Mouse (Mus musculus): Measurements from ENCODE around the gene B3galnt1. TPM values are rescaled to one million over a fixed set of nuclear protein-coding genes. Genes with fewer than 3 reads are reported as not detected.

The B3galnt1 gene
- polyA plus RNA-seq, 1 experiment from 2014 or later, result 4.3 TPM

- WGBS (ENCODE audit: insufficient replicate concordance), result 36% methylated on average over 1 of the region's 1 CpGs
- H3K9me3 ChIP-seq (replicated peaks; ENCODE audit: control insufficient read depth, low read length), result no peaks in the 10 kb centered on the region
- H3K27ac ChIP-seq (ENCODE audit: low read length), result no peak overlapping the region
- no peaks in the 10 kb centered on the region for H3K27me3 ChIP-seq (ENCODE audit: control insufficient read depth, insufficient read depth, low read depth, low read length)
- H3K4me2 ChIP-seq (ENCODE audit: low read depth, low read length), result no peak overlapping the region
- no peak for ATAC-seq (ENCODE audit: low read depth)
- no peaks in the 10 kb centered on the region for H3K36me3 ChIP-seq (ENCODE audit: control insufficient read depth, insufficient read depth)
- H3K4me1 ChIP-seq (ENCODE audit: control insufficient read depth, low read depth, low read length), result no peaks in the 10 kb centered on the region
- no peak overlapping the region for H3K9ac ChIP-seq (ENCODE audit: low read depth, low read length)
- H3K4me3 ChIP-seq (ENCODE audit: low read depth, low read length), result no peak overlapping the region
These were observed 8.2 kb upstream of the B3galnt1 start for GRCm38 (mm10) chr3:69606923-69607322.

GRCm38 (mm10) chr3:69599166-69599500 is 373 bp upstream of the B3galnt1 start:
- Histone ChIP-seq H3K4me2 (ENCODE audit: low read depth, low read length) (peak overlapping the region; percentile 49), H3K9ac (ENCODE audit: low read depth, low read length) (no peak overlapping the region), H3K4me1 (ENCODE audit: control insufficient read depth, low read depth, low read length) (no peaks in the 10 kb centered on the region), H3K4me3 (ENCODE audit: low read depth, low read length) (peak overlapping the region; percentile 56), H3K9me3 (replicated peaks; ENCODE audit: control insufficient read depth, low read length) (no peaks in the 10 kb centered on the region), H3K27ac (ENCODE audit: low read length) (no peak overlapping the region), H3K27me3 (ENCODE audit: control insufficient read depth, insufficient read depth, low read depth, low read length) (peaks cover 15% of the 10 kb centered on the region), H3K36me3 (ENCODE audit: control insufficient read depth, insufficient read depth) (no peaks in the 10 kb centered on the region)
- 12% methylated on average over 5 of the region's 5 CpGs for WGBS (ENCODE audit: insufficient replicate concordance)
- no peak for ATAC-seq (ENCODE audit: low read depth)

GRCm38 (mm10) chr3:69597816-69598215 is 944 bp downstream of the B3galnt1 start:
- H3K4me3 ChIP-seq (ENCODE audit: low read depth, low read length), result peak overlapping the region; percentile 56
- H3K27me3 ChIP-seq (ENCODE audit: control insufficient read depth, insufficient read depth, low read depth, low read length), result peaks cover 15% of the 10 kb centered on the region
- no peaks in the 10 kb centered on the region for H3K9me3 ChIP-seq (replicated peaks; ENCODE audit: control insufficient read depth, low read length)
- H3K9ac ChIP-seq (ENCODE audit: low read depth, low read length), result no peak overlapping the region
- no peaks in the 10 kb centered on the region for H3K36me3 ChIP-seq (ENCODE audit: control insufficient read depth, insufficient read depth)
- no peaks in the 10 kb centered on the region for H3K4me1 ChIP-seq (ENCODE audit: control insufficient read depth, low read depth, low read length)
- no peak overlapping the region for H3K27ac ChIP-seq (ENCODE audit: low read length)
- H3K4me2 ChIP-seq (ENCODE audit: low read depth, low read length), result peak overlapping the region; percentile 49
- no peak for ATAC-seq (ENCODE audit: low read depth)
- 32% methylated on average over 7 of the region's 7 CpGs for WGBS (ENCODE audit: insufficient replicate concordance)

GRCm38 (mm10) chr3:69597211-69597610 is 1.5 kb downstream of the B3galnt1 start:
- Histone ChIP-seq H3K9ac (ENCODE audit: low read depth, low read length) (no peak overlapping the region), H3K9me3 (replicated peaks; ENCODE audit: control insufficient read depth, low read length) (no peaks in the 10 kb centered on the region), H3K4me1 (ENCODE audit: control insufficient read depth, low read depth, low read length) (no peaks in the 10 kb centered on the region), H3K4me3 (ENCODE audit: low read depth, low read length) (no peak overlapping the region), H3K27me3 (ENCODE audit: control insufficient read depth, insufficient read depth, low read depth, low read length) (peaks cover 15% of the 10 kb centered on the region), H3K4me2 (ENCODE audit: low read depth, low read length) (no peak overlapping the region), H3K27ac (ENCODE audit: low read length) (no peak overlapping the region), H3K36me3 (ENCODE audit: control insufficient read depth, insufficient read depth) (no peaks in the 10 kb centered on the region)
- WGBS (ENCODE audit: insufficient replicate concordance), result 77% methylated on average over 6 of the region's 6 CpGs
- ATAC-seq (ENCODE audit: low read depth), result no peak

GRCm38 (mm10) chr3:69596116-69596515 is 2.6 kb downstream of the B3galnt1 start:
- peaks cover 15% of the 10 kb centered on the region for H3K27me3 ChIP-seq (ENCODE audit: control insufficient read depth, insufficient read depth, low read depth, low read length)
- H3K27ac ChIP-seq (ENCODE audit: low read length), result no peak overlapping the region
- no peak for ATAC-seq (ENCODE audit: low read depth)
- no peak overlapping the region for H3K4me2 ChIP-seq (ENCODE audit: low read depth, low read length)
- no peaks in the 10 kb centered on the region for H3K4me1 ChIP-seq (ENCODE audit: control insufficient read depth, low read depth, low read length)
- no peak overlapping the region for H3K4me3 ChIP-seq (ENCODE audit: low read depth, low read length)
- 53% methylated on average over 3 of the region's 3 CpGs for WGBS (ENCODE audit: insufficient replicate concordance)
- no peak overlapping the region for H3K9ac ChIP-seq (ENCODE audit: low read depth, low read length)
- no peaks in the 10 kb centered on the region for H3K36me3 ChIP-seq (ENCODE audit: control insufficient read depth, insufficient read depth)
- no peaks in the 10 kb centered on the region for H3K9me3 ChIP-seq (replicated peaks; ENCODE audit: control insufficient read depth, low read length)

- no peaks in the 10 kb centered on the region for H3K9me3 ChIP-seq (replicated peaks; ENCODE audit: control insufficient read depth, low read length)
- no peak overlapping the region for H3K27ac ChIP-seq (ENCODE audit: low read length)
- whole genome bisulfite sequencing (ENCODE audit: insufficient replicate concordance), result 58% methylated on average over 9 of the region's 9 CpGs
- H3K4me1 ChIP-seq (ENCODE audit: control insufficient read depth, low read depth, low read length), result no peaks in the 10 kb centered on the region
- peaks cover 11% of the 10 kb centered on the region for H3K27me3 ChIP-seq (ENCODE audit: control insufficient read depth, insufficient read depth, low read depth, low read length)
- no peak overlapping the region for H3K4me3 ChIP-seq (ENCODE audit: low read depth, low read length)
- ATAC-seq (ENCODE audit: low read depth), result no peak
- no peak overlapping the region for H3K9ac ChIP-seq (ENCODE audit: low read depth, low read length)
- no peaks in the 10 kb centered on the region for H3K36me3 ChIP-seq (ENCODE audit: control insufficient read depth, insufficient read depth)
- no peak overlapping the region for H3K4me2 ChIP-seq (ENCODE audit: low read depth, low read length)
These were observed 4.7 kb downstream of the B3galnt1 start for GRCm38 (mm10) chr3:69594071-69594470.

- H3K36me3 ChIP-seq (ENCODE audit: control insufficient read depth, insufficient read depth), result no peaks in the 10 kb centered on the region
- H3K27ac ChIP-seq (ENCODE audit: low read length), result no peak overlapping the region
- peaks cover 4% of the 10 kb centered on the region for H3K27me3 ChIP-seq (ENCODE audit: control insufficient read depth, insufficient read depth, low read depth, low read length)
- H3K9ac ChIP-seq (ENCODE audit: low read depth, low read length), result no peak overlapping the region
- no peak for ATAC-seq (ENCODE audit: low read depth)
- H3K4me1 ChIP-seq (ENCODE audit: control insufficient read depth, low read depth, low read length), result no peaks in the 10 kb centered on the region
- H3K4me2 ChIP-seq (ENCODE audit: low read depth, low read length), result no peak overlapping the region
- WGBS (ENCODE audit: insufficient replicate concordance), result 67% methylated on average over 8 of the region's 8 CpGs
- H3K9me3 ChIP-seq (replicated peaks; ENCODE audit: control insufficient read depth, low read length), result no peaks in the 10 kb centered on the region
- no peak overlapping the region for H3K4me3 ChIP-seq (ENCODE audit: low read depth, low read length)
These were observed 5.3 kb downstream of the B3galnt1 start for GRCm38 (mm10) chr3:69593426-69593825.

- Histone ChIP-seq H3K9ac (ENCODE audit: low read depth, low read length) (no peak overlapping the region), H3K4me1 (ENCODE audit: control insufficient read depth, low read depth, low read length) (no peaks in the 10 kb centered on the region), H3K27me3 (ENCODE audit: control insufficient read depth, insufficient read depth, low read depth, low read length) (no peaks in the 10 kb centered on the region), H3K27ac (ENCODE audit: low read length) (no peak overlapping the region), H3K36me3 (ENCODE audit: control insufficient read depth, insufficient read depth) (no peaks in the 10 kb centered on the region), H3K4me3 (ENCODE audit: low read depth, low read length) (no peak overlapping the region), H3K4me2 (ENCODE audit: low read depth, low read length) (no peak overlapping the region), H3K9me3 (replicated peaks; ENCODE audit: control insufficient read depth, low read length) (no peaks in the 10 kb centered on the region)
- 28% methylated on average over 10 of the region's 10 CpGs for WGBS (ENCODE audit: insufficient replicate concordance)
- no peak for ATAC-seq (ENCODE audit: low read depth)
These were observed 10.5 kb downstream of the B3galnt1 start for GRCm38 (mm10) chr3:69588101-69588760.

- no peaks in the 10 kb centered on the region for H3K9me3 ChIP-seq (replicated peaks; ENCODE audit: control insufficient read depth, low read length)
- H3K9ac ChIP-seq (ENCODE audit: low read depth, low read length), result no peak overlapping the region
- H3K4me1 ChIP-seq (ENCODE audit: control insufficient read depth, low read depth, low read length), result no peaks in the 10 kb centered on the region
- H3K27me3 ChIP-seq (ENCODE audit: control insufficient read depth, insufficient read depth, low read depth, low read length), result no peaks in the 10 kb centered on the region
- no peak overlapping the region for H3K4me2 ChIP-seq (ENCODE audit: low read depth, low read length)
- WGBS (ENCODE audit: insufficient replicate concordance), result 54% methylated on average over 1 of the region's 1 CpGs
- H3K4me3 ChIP-seq (ENCODE audit: low read depth, low read length), result no peak overlapping the region
- no peak overlapping the region for H3K27ac ChIP-seq (ENCODE audit: low read length)
- H3K36me3 ChIP-seq (ENCODE audit: control insufficient read depth, insufficient read depth), result no peaks in the 10 kb centered on the region
- no peak for ATAC-seq (ENCODE audit: low read depth)
These were observed 15.0 kb downstream of the B3galnt1 start for GRCm38 (mm10) chr3:69583798-69584197.

Data from liver, embryonic 16.5 days (tissue).